ENCODE assay signal across 12 mouse cellular contexts in genomic region chr1:84992827-84993226, GRCm38 (mm10). TPM values are rescaled to one million over a fixed set of nuclear protein-coding genes. Genes with fewer than 3 reads are reported as not detected.
DNase-seq lines count a peak whose midpoint lies in the region; ATAC-seq and TF ChIP-seq lines count a peak whose summit lies in the region.
"Not testable (repeated sequence)": the region's sequence is repeated elsewhere in the genome, so short reads cannot be mapped to it uniquely, and the experiment has no call there.
"Had no signal": no experiment of that assay in that cellular context is flagged by ENCODE, and none has a peak within 500 bp of the region (broad histone marks: within the 10 kb centered on the region; RNA-seq: fewer than 3 reads in every experiment).

No protein-coding gene starts in this region.

- DNase-seq in forebrain, postnatal 0 days: not testable (repeated sequence)

- not testable (repeated sequence) for H3K36me3 ChIP-seq in embryonic facial prominence, embryonic 12.5 days; forebrain, postnatal 0 days (ENCODE audit: insufficient read depth); intestine, postnatal 0 days (ENCODE audit: control insufficient read depth, insufficient read depth); liver, embryonic 12.5 days; midbrain, embryonic 12.5 days; neural tube, embryonic 14.5 days (ENCODE audit: control insufficient read depth, insufficient read depth, low read length)

- not testable (repeated sequence) for H3K4me2 ChIP-seq in embryonic facial prominence, embryonic 12.5 days (replicated peaks); forebrain, postnatal 0 days (ENCODE audit: low read depth); intestine, postnatal 0 days (replicated peaks; ENCODE audit: low read depth); liver, embryonic 12.5 days; midbrain, embryonic 12.5 days (replicated peaks); neural tube, embryonic 14.5 days (ENCODE audit: low read depth, low read length)

- H3K4me1 ChIP-seq in embryonic facial prominence, embryonic 12.5 days; forebrain, postnatal 0 days (ENCODE audit: insufficient read depth); intestine, postnatal 0 days (replicated peaks; ENCODE audit: control insufficient read depth, insufficient read depth, low read length); liver, embryonic 12.5 days; midbrain, embryonic 12.5 days; neural tube, embryonic 14.5 days (ENCODE audit: control insufficient read depth, insufficient read depth, low read length): not testable (repeated sequence)

- no CpG with 5 or more reads among the region's 3 CpGs for WGBS in embryonic facial prominence, embryonic 12.5 days
- no CpG with 5 or more reads among the region's 3 CpGs for WGBS in forebrain, postnatal 0 days
- WGBS in intestine, postnatal 0 days: no CpG with 5 or more reads among the region's 3 CpGs
- no CpG with 5 or more reads among the region's 3 CpGs for WGBS in liver, embryonic 12.5 days (ENCODE audit: insufficient replicate concordance)
- no CpG with 5 or more reads among the region's 3 CpGs for WGBS in midbrain, embryonic 12.5 days
- no CpG with 5 or more reads among the region's 3 CpGs for WGBS in neural tube, embryonic 14.5 days

- not testable (repeated sequence) for H3K9ac ChIP-seq in embryonic facial prominence, embryonic 12.5 days; forebrain, postnatal 0 days; intestine, postnatal 0 days (ENCODE audit: low read depth, low read length); liver, embryonic 12.5 days; midbrain, embryonic 12.5 days (replicated peaks); neural tube, embryonic 14.5 days (replicated peaks; ENCODE audit: low read depth, low read length)

- not testable (repeated sequence) for H3K4me3 ChIP-seq in embryonic facial prominence, embryonic 12.5 days; forebrain, postnatal 0 days (ENCODE audit: low read depth, low read length); intestine, postnatal 0 days (ENCODE audit: low read depth, low read length); liver, embryonic 12.5 days; midbrain, embryonic 12.5 days; neural tube, embryonic 14.5 days (ENCODE audit: low read depth, low read length)

- not testable (repeated sequence) for TF ChIP-seq CTCF in forebrain, postnatal 0 days (IDR thresholded peaks at IDR 0.05; ENCODE audit: low read depth); intestine, postnatal 0 days (IDR thresholded peaks at IDR 0.05; ENCODE audit: low read depth)

- H3K9me3 ChIP-seq in embryonic facial prominence, embryonic 12.5 days; forebrain, postnatal 0 days (ENCODE audit: low read length); intestine, postnatal 0 days (ENCODE audit: control insufficient read depth); liver, embryonic 12.5 days (replicated peaks); midbrain, embryonic 12.5 days; neural tube, embryonic 14.5 days (ENCODE audit: control insufficient read depth, low read length): not testable (repeated sequence)

- H3K27me3 ChIP-seq in embryonic facial prominence, embryonic 12.5 days; forebrain, postnatal 0 days (ENCODE audit: insufficient read depth, low read length); intestine, postnatal 0 days (replicated peaks; ENCODE audit: control insufficient read depth, insufficient read depth, low read length); liver, embryonic 12.5 days (replicated peaks); midbrain, embryonic 12.5 days; neural tube, embryonic 14.5 days (ENCODE audit: control insufficient read depth, insufficient read depth, low read length): not testable (repeated sequence)

- not testable (repeated sequence) for H3K27ac ChIP-seq in embryonic facial prominence, embryonic 12.5 days; forebrain, postnatal 0 days (ENCODE audit: low read depth, low read length); intestine, postnatal 0 days (ENCODE audit: low read depth, low read length); liver, embryonic 12.5 days; midbrain, embryonic 12.5 days (replicated peaks); neural tube, embryonic 14.5 days (ENCODE audit: low read depth, low read length)

- peak; percentile 64; the same call in 1 of the 2 replicates for ATAC-seq in embryonic facial prominence, embryonic 12.5 days (ENCODE audit: insufficient number of reproducible peaks, insufficient read depth, low FRiP score, low TSS enrichment)
- ATAC-seq in forebrain, postnatal 0 days: peak; percentile 5; the same call in 1 of the 2 replicates
- peak; percentile 42 to 59; a peak in 3 of 4 replicates for ATAC-seq in hematopoietic stem cell, adult 5-6 weeks (replicated peaks in 1 of 2; ENCODE audit: insufficient read depth in 1 of 2, low FRiP score in 2 of 2, low TSS enrichment in 1 of 2, low read depth in 1 of 2, poor library complexity in 2 of 2, severe bottlenecking in 2 of 2)
- peak; percentile 38 for ATAC-seq in intestine, postnatal 0 days
- 0 out of 2 replicates have a peak, but pooled peaks have one; percentile 27 for ATAC-seq in liver, embryonic 12.5 days
- peak; percentile 34; the same call in 1 of the 2 replicates for ATAC-seq in midbrain, embryonic 12.5 days (ENCODE audit: low FRiP score, low read depth)
- 0 out of 2 replicates have a peak, but pooled peaks have one; percentile 9 for ATAC-seq in neural tube, embryonic 14.5 days (ENCODE audit: low read depth)

RNA-seq across cellular contexts. Expression of gene Slc16a14, which starts 57.9 kb away (rescaled TPM):
- polyA plus RNA-seq in embryonic facial prominence, embryonic 12.5 days (2016; fragmentation: Nextera tagmentation; extraction: Ambion mirVana): 0.75 and 1.9 TPM in 2 replicates
- total RNA-seq in forebrain, postnatal 0 days (2014; rRNA removed): 11.5 and 23.2 TPM in 2 replicates
- 10.6 and 15.7 TPM in 2 replicates for polyA plus RNA-seq in forebrain, postnatal 0 days (2015; fragmentation: Nextera tagmentation; extraction: Ambion mirVana)
- total RNA-seq in hematopoietic stem cell, adult 5-6 weeks (2017): not detected in 2 replicates
- 0.04 TPM in 1 of 2 replicates, not detected in the other for polyA plus RNA-seq in intestine, postnatal 0 days (2015; fragmentation: Nextera tagmentation; extraction: Ambion mirVana)
- polyA plus RNA-seq in liver, embryonic 12.5 days (2016; fragmentation: Nextera tagmentation; extraction: Ambion mirVana): 0.05 TPM in 1 of 2 replicates, not detected in the other
- 12.3 and 15.4 TPM in 2 replicates for polyA plus RNA-seq in midbrain, embryonic 12.5 days (2016; fragmentation: Nextera tagmentation; extraction: Ambion mirVana)
- polyA plus RNA-seq in neural tube, embryonic 14.5 days (2014; fragmentation: Nextera tagmentation; extraction: Ambion mirVana): 14.2 and 15.3 TPM in 2 replicates
- total RNA-seq: MEL had no signal
- polyA plus RNA-seq: activated CD4-positive, CD25-positive, alpha-beta regulatory T cell, adult 4 months; heart, postnatal 0 days; liver, embryonic 14.5 days; lung, embryonic 14.5 days had no signal

Comparison
In these comparisons a context has a peak if more than half of its experiments do, and no peak if none do; other contexts are left out.
1. ATAC-seq: peak in every context shown above with its lines; median percentile 64 in embryonic facial prominence, embryonic 12.5 days; 50 in hematopoietic stem cell, adult 5-6 weeks; 38 in intestine, postnatal 0 days; 34 in midbrain, embryonic 12.5 days; 27 in liver, embryonic 12.5 days; 9 in neural tube, embryonic 14.5 days; 5 in forebrain, postnatal 0 days.